Mouse (Mus musculus) neural tube, embryonic 15.5 days (tissue): Measurements from ENCODE around the gene Dennd5a. TPM values are rescaled to one million over a fixed set of nuclear protein-coding genes. Genes with fewer than 3 reads are reported as not detected.
A peak's percentile ranks its signal among the peaks of the same experiment; 100 is the strongest.
"Not testable (repeated sequence)": the region's sequence is repeated elsewhere in the genome, so short reads cannot be mapped to it uniquely, and the experiment has no call there.

Experiments used
- ATAC-seq: fragments of 200-750 bp; cut with Nextera tagmentation; 2 replicates; pipeline ENCODE4 v1.8.0; 2017; ENCODE audit warnings: mild to moderate bottlenecking, moderate TSS enrichment, moderate library complexity; ENCODE audit not compliant: low FRiP score
- H3K27ac ChIP-seq: fragments of 300-500 bp; sonication (generic); replicated peaks from 2 replicates; pipeline ENCODE4 v1.5.1; 2015; ENCODE audit warnings: mild to moderate bottlenecking, inconsistent platforms
- H3K27me3 ChIP-seq: fragments of 300-500 bp; sonication (generic); replicated peaks from 2 replicates; pipeline ENCODE4 v1.6.1; 2015; ENCODE audit warnings: inconsistent platforms
- H3K36me3 ChIP-seq: fragments of 300-500 bp; sonication (generic); 2 replicates; pipeline ENCODE4 v1.6.1; 2015; ENCODE audit warnings: inconsistent platforms
- H3K4me1 ChIP-seq: fragments of 300-500 bp; sonication (generic); 2 replicates; pipeline ENCODE4 v1.6.1; 2015; ENCODE audit warnings: inconsistent platforms
- H3K4me2 ChIP-seq: fragments of 300-500 bp; sonication (generic); 2 replicates; pipeline ENCODE4 v1.6.1; 2015; ENCODE audit warnings: inconsistent platforms, mild to moderate bottlenecking, moderate library complexity
- H3K4me3 ChIP-seq: fragments of 300-500 bp; sonication (generic); replicated peaks from 2 replicates; pipeline ENCODE4 v1.5.1; 2015; ENCODE audit warnings: mild to moderate bottlenecking, inconsistent platforms
- H3K9ac ChIP-seq: fragments of 300-500 bp; sonication (generic); replicated peaks from 2 replicates; pipeline ENCODE4 v1.6.1; 2015; ENCODE audit warnings: mild to moderate bottlenecking, inconsistent platforms
- H3K9me3 ChIP-seq: fragments of 300-500 bp; sonication (generic); replicated peaks from 2 replicates; pipeline ENCODE4 v1.6.1; 2016; ENCODE audit warnings: inconsistent platforms
- WGBS: fragments of 180-500 bp; shearing (Covaris S2); methylation state at CpG from one replicate; pipeline ENCODE4 v1.1.7; 2015; ENCODE audit warnings: mixed read lengths; 5-methylcytosine and 5-hydroxymethylcytosine counted together
- polyA plus RNA-seq: library from polyadenylated mRNA; unstranded; fragments of >200 nt; fragmentation: Nextera tagmentation; extraction: Ambion mirVana; gene quantifications from 2 replicates; pipeline ENCODE4 v1.2.1, GENCODE M21; 2015

The Dennd5a gene
- polyA plus RNA-seq, result 34.4 and 39.2 TPM in 2 replicates

DNA sequence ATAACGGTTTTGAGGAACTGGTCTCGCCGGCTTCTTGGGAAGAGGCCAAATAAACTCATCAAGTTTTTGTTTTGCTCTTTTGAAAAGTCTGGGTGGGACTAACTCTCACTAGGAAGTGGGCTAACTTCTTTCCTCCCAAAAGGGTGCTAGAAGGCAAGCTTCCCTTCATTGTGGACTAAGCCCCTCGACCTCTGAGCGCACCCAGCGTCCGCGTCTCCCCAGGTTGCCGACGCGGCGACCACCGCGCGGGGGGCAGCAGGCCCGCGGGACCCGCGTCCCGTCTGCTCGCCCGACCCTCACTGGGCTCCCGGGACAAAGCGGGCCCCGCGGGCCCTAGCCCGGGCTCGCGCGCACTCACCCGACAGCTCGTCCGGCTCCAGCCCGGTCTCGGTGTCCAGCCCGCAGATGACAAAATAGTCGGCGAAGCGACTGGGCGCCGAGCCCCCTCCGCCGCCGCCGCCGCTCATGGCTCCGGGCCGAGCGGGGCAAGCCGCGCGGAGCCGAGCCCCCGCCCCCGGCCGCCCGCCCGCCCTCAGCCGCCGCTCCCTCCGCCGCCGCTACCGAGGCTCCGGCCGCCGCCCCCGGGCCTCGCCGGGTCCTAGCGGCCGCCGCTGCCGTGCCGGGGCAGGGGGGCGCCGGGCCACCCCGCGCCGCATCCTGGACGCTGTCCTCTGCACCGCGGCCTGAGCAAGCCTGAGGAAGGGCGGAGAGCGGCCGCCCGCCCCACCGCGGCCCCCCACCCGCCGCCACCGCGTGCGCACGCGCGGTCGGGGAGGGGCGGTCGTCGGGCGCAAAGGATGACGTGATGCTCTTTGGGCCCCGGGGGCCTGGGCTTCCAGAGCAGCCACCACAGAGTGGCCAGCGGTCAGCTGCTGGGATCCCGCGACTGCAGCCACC is at the start of gene Dennd5a:
Dennd5a (minus strand) TSS at position 755 of the 897 bp plus-strand sequence.
- Histone ChIP-seq H3K9ac (peak within 1 kb of the TSS; percentile 92), H3K4me3 (peak within 1 kb of the TSS; percentile 72), H3K27ac (peak within 1 kb of the TSS; percentile 95), H3K4me1 (peaks cover 48% of the 10 kb centered on the region), H3K36me3 (no peaks in the 10 kb centered on the region), H3K4me2 (peak within 1 kb of the TSS; percentile 86), H3K27me3 (no peaks in the 10 kb centered on the region), H3K9me3 (no peaks in the 10 kb centered on the region)
- under 1% methylated on average over 64 of the region's 107 CpGs for WGBS
- ATAC-seq, result peak; percentile 97

DNA sequence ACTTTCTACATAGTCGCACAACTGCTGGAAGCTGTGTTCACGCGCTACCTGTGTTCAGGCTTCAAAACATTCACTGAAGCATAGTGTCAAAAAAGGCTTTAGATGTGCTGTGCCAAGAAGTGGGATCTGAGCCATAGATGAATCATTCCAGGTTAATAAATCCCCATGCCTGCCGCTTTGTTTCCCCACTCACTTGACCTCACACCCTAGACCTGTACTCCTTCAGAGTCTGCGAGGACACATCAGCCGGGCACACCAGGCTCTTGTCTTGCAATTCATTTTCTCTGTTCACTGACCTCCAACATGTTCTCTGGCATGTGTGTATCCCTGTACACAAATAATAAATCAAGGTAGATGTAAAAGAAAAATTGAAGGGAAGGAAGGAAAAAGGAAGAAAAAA is 48.8 kb upstream of the Dennd5a start:
- ATAC-seq, result no peak
- Histone ChIP-seq H3K4me2 (no peak overlapping the region), H3K27me3 (no peaks in the 10 kb centered on the region), H3K9ac (no peak overlapping the region), H3K4me1 (no peaks in the 10 kb centered on the region), H3K36me3 (no peaks in the 10 kb centered on the region), H3K4me3 (no peak overlapping the region), H3K27ac (no peak overlapping the region), H3K9me3 (no peaks in the 10 kb centered on the region)
- WGBS, result 91% methylated on average over 6 of the region's 6 CpGs

DNA sequence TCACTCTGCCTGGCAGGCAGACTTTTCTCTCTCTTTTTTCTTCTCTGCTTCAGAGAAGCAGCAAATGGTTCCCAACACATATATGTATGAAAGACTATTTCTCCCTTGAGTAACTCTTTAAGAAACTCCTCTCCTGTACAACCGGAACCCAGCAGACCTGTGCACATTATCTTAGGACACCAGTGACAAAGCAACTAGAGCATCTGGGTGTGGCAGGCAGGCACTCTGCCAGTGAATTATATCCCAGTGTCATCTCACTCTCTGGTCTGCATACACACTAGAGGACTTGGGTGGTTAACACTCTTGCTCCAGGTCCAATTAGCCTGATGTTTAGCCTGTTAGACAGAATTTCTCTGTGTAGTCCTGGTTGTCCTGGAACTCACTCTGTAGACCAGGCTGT is 48.2 kb upstream of the Dennd5a start:
- Histone ChIP-seq H3K9me3 (no peaks in the 10 kb centered on the region), H3K4me3 (no peak overlapping the region), H3K4me2 (no peak overlapping the region), H3K27me3 (no peaks in the 10 kb centered on the region), H3K9ac (no peak overlapping the region), H3K36me3 (no peaks in the 10 kb centered on the region), H3K27ac (no peak overlapping the region), H3K4me1 (no peaks in the 10 kb centered on the region)
- no peak for ATAC-seq
- 95% methylated on average over 1 of the region's 1 CpGs for WGBS

DNA sequence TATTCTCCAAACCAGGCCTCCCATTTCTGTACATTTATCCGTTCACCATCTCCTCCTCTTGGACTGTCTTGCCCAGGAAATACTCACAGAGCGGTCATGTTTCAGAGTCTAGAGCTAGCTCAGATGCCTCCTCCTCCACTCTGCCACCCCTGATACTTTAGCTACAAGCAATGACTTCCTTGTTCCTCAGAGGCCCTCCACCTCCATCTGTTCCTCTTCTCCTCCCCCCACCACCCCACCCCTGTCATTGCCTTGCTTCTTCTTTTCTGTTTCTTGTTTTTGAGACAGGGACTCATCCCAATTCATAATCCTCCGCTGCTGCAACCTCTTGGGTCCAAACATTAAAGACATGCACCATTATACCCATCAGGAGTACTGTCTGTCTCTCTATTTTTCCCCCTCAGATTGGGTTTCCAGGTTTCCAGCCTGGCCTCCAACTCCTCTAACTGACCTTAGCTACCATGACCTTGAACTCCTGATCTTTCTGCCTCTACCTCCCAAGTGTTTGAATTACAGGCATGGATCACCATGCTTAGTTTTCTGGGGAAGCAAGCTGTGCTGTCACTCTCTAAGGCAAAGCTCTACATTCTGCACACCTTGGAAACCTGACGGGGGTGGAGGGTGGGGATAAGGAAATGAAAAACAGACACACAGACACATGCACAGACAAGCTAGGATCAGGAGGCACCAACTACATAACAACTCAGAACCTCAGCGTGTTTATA is 46.4 kb upstream of the Dennd5a start:
- 83% methylated on average over 5 of the region's 5 CpGs for WGBS
- no peaks in the 10 kb centered on the region for H3K4me1 ChIP-seq
- H3K27me3 ChIP-seq, result no peaks in the 10 kb centered on the region
- ATAC-seq, result no peak
- no peak overlapping the region for H3K27ac ChIP-seq
- no peak overlapping the region for H3K4me2 ChIP-seq
- H3K36me3 ChIP-seq, result no peaks in the 10 kb centered on the region
- no peaks in the 10 kb centered on the region for H3K9me3 ChIP-seq
- H3K4me3 ChIP-seq, result no peak overlapping the region
- no peak overlapping the region for H3K9ac ChIP-seq

DNA sequence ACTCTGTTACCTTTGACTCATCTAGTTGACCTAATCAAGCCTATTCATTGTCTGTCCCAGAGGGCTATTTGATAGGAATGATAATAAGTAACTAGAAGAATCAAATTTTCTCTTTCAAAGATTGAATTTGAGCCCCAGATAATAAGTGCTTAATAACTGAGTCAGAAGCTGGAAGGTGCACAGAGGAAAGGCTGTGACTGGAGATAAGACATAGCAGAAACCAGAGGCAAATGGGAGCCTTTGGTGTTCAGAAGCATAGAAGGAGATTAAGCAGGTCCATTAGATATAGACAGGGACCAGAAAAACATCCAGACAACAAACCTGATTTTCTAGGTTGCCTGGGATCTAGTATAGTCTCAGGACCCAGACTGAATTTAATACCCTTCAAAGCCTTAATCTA is 45.7 kb upstream of the Dennd5a start:
- no peaks in the 10 kb centered on the region for H3K4me1 ChIP-seq
- H3K4me3 ChIP-seq, result no peak overlapping the region
- no peak for ATAC-seq
- no peaks in the 10 kb centered on the region for H3K36me3 ChIP-seq
- no peak overlapping the region for H3K4me2 ChIP-seq
- no peaks in the 10 kb centered on the region for H3K9me3 ChIP-seq
- no peaks in the 10 kb centered on the region for H3K27me3 ChIP-seq
- no peak overlapping the region for H3K27ac ChIP-seq
- H3K9ac ChIP-seq, result no peak overlapping the region

DNA sequence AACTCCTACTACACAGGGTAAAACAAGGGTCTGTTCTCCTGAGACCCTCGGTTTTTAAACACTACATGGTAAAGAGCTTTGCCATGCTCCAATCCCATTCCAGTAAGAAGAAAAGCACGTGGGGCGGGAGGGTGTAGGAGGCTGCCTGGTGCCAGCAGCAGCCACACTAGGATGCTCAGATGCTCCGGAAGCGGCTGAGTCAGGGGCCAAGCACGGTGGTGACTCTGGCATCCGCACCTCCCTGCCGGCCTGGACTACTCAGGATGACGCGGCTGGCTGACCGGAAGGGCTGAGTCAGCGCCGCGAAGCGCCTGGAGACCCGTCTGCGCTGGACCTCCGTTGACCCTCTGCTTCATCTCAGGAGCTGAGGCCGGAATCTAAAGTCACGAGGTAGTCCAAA is 42.7 kb upstream of the Dennd5a start:
- Histone ChIP-seq H3K9ac (peak overlapping the region; percentile 41), H3K4me3 (peak overlapping the region; percentile 4; the same call in 1 of the 2 replicates), H3K4me1 (no peaks in the 10 kb centered on the region), H3K4me2 (peak overlapping the region; percentile 54), H3K27me3 (no peaks in the 10 kb centered on the region), H3K27ac (no peak overlapping the region), H3K9me3 (no peaks in the 10 kb centered on the region), H3K36me3 (no peaks in the 10 kb centered on the region)
- 27% methylated on average over 20 of the region's 20 CpGs for whole genome bisulfite sequencing
- ATAC-seq, result peak; percentile 61; the same call in 1 of the 2 replicates

DNA sequence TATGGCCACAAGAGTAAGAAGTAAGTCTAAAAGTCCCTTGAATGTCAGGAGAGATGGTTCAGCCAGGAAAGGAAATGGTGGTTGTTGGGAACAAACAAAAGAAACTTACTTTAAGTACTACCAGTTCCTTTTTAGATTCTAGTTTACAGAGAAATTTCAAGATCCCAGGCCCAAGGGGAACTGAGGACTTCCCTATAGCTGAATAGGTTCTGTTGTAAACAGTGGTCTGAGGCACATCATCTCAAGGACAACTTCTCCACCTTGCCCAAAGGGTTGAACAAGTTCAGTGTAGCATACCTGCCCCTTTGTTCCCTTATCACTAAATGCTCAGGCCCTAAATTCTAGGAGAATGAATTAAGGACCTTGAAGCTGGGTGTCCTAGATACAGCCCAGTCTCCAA is 41.8 kb upstream of the Dennd5a start:
- no peaks in the 10 kb centered on the region for H3K4me1 ChIP-seq
- H3K9ac ChIP-seq, result no peak overlapping the region
- no peak overlapping the region for H3K27ac ChIP-seq
- no peaks in the 10 kb centered on the region for H3K9me3 ChIP-seq
- no peak overlapping the region for H3K4me2 ChIP-seq
- ATAC-seq, result no peak
- no peak overlapping the region for H3K4me3 ChIP-seq
- no peaks in the 10 kb centered on the region for H3K27me3 ChIP-seq
- H3K36me3 ChIP-seq, result no peaks in the 10 kb centered on the region

DNA sequence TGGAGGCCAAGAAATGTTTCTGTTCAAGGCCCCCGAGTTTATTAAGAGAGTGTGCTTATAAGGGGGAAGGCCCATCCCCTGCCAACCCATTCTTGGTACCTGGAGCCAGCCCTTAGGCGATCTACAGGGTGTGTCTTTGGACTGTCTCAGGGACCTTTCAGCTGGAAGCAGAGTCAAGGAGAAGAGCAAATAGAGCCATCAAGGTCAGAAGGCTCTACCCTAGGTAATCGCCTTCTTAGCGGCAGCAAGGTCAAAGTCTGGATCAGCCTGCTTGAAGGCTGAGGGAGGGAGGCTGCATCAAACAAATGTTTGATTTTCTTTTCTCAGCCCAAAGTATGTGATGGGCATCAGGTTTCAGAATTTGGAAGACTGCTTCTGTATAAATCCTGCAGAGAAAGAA is 38.1 kb upstream of the Dennd5a start:
- Histone ChIP-seq H3K9ac (no peak overlapping the region), H3K4me1 (no peaks in the 10 kb centered on the region), H3K4me3 (no peak overlapping the region), H3K4me2 (no peak overlapping the region), H3K9me3 (no peaks in the 10 kb centered on the region), H3K36me3 (no peaks in the 10 kb centered on the region), H3K27ac (no peak overlapping the region), H3K27me3 (no peaks in the 10 kb centered on the region)
- ATAC-seq, result no peak
- WGBS, result 90% methylated on average over 4 of the region's 4 CpGs

DNA sequence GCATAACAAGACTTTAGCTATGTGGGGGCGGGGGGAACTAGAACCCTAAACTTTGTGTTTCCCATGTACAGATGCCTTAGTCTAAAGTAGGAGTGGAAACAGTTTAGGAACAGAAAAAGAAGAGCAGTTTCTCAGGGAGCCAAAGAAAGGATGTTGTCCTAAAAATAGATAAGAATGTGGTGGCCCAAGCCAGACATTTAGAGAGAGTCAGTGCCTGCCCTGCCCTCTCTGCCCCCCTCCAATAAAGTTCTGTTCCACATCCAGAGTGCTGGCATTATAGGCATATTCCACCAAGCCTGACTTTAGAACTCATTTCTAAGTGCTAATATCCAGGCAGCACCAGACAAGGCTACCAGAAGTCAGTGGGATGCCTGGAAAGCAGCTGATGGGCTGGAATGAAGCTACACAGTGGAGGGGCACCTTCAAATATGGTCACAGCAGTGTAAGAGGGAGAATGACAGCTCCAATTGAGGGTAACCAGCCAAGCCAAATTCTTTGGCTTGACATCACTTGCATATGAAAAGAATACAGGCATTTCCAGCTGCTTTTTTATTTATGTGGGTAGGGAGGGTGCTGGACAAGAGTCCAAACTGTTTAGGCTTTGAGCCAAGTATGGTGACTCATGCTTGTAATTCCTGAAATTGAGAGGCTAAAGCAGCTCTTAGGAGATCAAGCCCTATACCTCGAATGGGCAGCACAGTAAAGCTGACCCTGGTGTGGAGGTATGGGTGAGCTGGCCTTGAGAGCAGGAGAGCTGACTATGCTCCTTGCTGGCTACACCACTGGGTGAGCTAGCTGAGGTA is 33.1 kb upstream of the Dennd5a start:
- ATAC-seq, result no peak
- Histone ChIP-seq H3K36me3 (no peaks in the 10 kb centered on the region), H3K4me2 (no peak overlapping the region), H3K4me3 (no peak overlapping the region), H3K9me3 (no peaks in the 10 kb centered on the region), H3K4me1 (no peaks in the 10 kb centered on the region), H3K9ac (no peak overlapping the region), H3K27ac (no peak overlapping the region), H3K27me3 (no peaks in the 10 kb centered on the region)
- WGBS, result 64% methylated on average over 2 of the region's 2 CpGs

DNA sequence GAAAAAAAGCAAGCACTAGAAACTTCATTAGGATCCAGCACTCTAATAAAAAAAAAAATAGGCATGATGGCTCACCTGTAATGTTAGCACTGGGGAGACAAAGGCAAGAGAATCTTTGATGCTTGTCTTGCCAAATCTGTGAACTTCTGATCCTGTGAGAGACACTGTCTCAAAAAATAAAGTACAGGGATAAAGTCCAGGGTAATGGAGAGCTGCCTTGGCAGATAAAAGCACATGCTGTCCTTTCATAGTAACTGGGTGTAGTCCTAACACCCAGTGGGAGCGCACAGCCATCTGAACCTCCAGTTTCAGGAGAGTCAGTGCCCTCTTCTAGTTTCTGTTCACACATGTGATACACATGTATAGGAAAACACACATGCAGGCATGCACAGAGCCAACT is 31.0 kb upstream of the Dennd5a start:
- Histone ChIP-seq H3K9me3 (no peaks in the 10 kb centered on the region), H3K27me3 (no peaks in the 10 kb centered on the region), H3K9ac (no peak overlapping the region), H3K4me3 (no peak overlapping the region), H3K4me2 (no peak overlapping the region), H3K27ac (no peak overlapping the region), H3K4me1 (no peaks in the 10 kb centered on the region), H3K36me3 (no peaks in the 10 kb centered on the region)
- ATAC-seq, result no peak
- 94% methylated on average over 1 of the region's 1 CpGs for WGBS

DNA sequence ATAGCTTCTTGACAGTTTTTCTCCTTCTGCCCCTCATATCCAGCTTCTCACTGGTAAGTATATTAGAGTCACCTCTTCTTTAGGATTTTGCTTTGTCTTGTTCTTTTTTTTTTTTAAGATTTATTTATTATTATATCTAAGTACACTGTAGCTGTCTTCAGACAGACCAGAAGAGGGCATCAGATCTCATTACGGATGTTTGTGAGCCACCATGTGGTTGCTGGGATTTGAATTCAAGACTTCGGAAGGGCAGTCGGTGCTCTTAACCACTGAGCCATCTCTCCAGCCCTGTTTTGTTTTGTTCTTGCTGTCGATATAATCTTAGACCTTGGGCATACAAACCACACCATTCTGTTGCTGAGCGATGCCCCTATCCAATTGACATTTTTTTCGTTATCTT is 26.5 kb upstream of the Dennd5a start, which contains the start of gene Tmem41b:
Tmem41b (minus strand) TSS at position 155 of the 400 bp plus-strand sequence.
- Histone ChIP-seq H3K4me2 (peak within 1 kb of the TSS; percentile 75), H3K27ac (peak within 1 kb of the TSS; percentile 86), H3K4me1 (peaks cover 17% of the 10 kb centered on the region), H3K9ac (peak within 1 kb of the TSS; percentile 69), H3K4me3 (peak within 1 kb of the TSS; percentile 60)
- H3K36me3 ChIP-seq, H3K27me3 ChIP-seq, H3K9me3 ChIP-seq: not testable (repeated sequence)
- WGBS, result 37% methylated on average over 6 of the region's 6 CpGs
- ATAC-seq, result 0 out of 2 replicates have a peak, but pooled peaks have one; percentile 4
